Mouse (Mus musculus): ENCODE results near the gene Ubqln1. TPM values are rescaled to one million over a fixed set of nuclear protein-coding genes. Genes with fewer than 3 reads are reported as not detected.
"Not testable (repeated sequence)": the region's sequence is repeated elsewhere in the genome, so short reads cannot be mapped to it uniquely, and the experiment has no call there.

Ubqln1 gene
- polyA plus RNA-seq, 1 experiment = 161 TPM

GRCm38 (mm10) chr13:58150442-58150841, 65.0 kb downstream of the Ubqln1 start:
- no peaks in the 10 kb centered on the region; the same call in 1 of the 2 replicates for H3K27me3 ChIP-seq (ENCODE audit: control insufficient read depth, insufficient read depth, low read length)
- no peak for TF ChIP-seq CTCF (IDR thresholded peaks at IDR 0.05; ENCODE audit: borderline replicate concordance, control insufficient read depth, extremely low read depth, insufficient read depth, low read length, poor library complexity)
- no peak for TF ChIP-seq POLR2A (IDR thresholded peaks at IDR 0.05; ENCODE audit: control insufficient read depth, extremely low read depth, insufficient read depth, low read length, poor library complexity)
- 90% methylated on average over 11 of the region's 11 CpGs for WGBS
- H3K4me1 ChIP-seq (replicated peaks; ENCODE audit: control insufficient read depth, insufficient read depth, low read length) = peaks cover 6% of the 10 kb centered on the region
- H3K4me3 ChIP-seq (ENCODE audit: control insufficient read depth, insufficient read depth, low read length) = no peak overlapping the region
- no peaks in the 10 kb centered on the region for H3K36me3 ChIP-seq (ENCODE audit: control insufficient read depth, insufficient read depth, low read length)
- no peak for DNase-seq
- H3K27ac ChIP-seq (ENCODE audit: control insufficient read depth, insufficient read depth, low read length) = no peak overlapping the region

GRCm38 (mm10) chr13:58149629-58150028, 65.8 kb downstream of the Ubqln1 start:
- Histone ChIP-seq H3K36me3 (ENCODE audit: control insufficient read depth, insufficient read depth, low read length) (no peaks in the 10 kb centered on the region), H3K27ac (ENCODE audit: control insufficient read depth, insufficient read depth, low read length) (no peak overlapping the region), H3K4me3 (ENCODE audit: control insufficient read depth, insufficient read depth, low read length) (no peak overlapping the region), H3K4me1 (replicated peaks; ENCODE audit: control insufficient read depth, insufficient read depth, low read length) (peaks cover 6% of the 10 kb centered on the region), H3K27me3 (ENCODE audit: control insufficient read depth, insufficient read depth, low read length) (no peaks in the 10 kb centered on the region; the same call in 1 of the 2 replicates)
- no peak for TF ChIP-seq POLR2A (IDR thresholded peaks at IDR 0.05; ENCODE audit: control insufficient read depth, extremely low read depth, insufficient read depth, low read length, poor library complexity)
- no peak for TF ChIP-seq CTCF (IDR thresholded peaks at IDR 0.05; ENCODE audit: borderline replicate concordance, control insufficient read depth, extremely low read depth, insufficient read depth, low read length, poor library complexity)
- no peak for DNase-seq
- 93% methylated on average over 3 of the region's 3 CpGs for WGBS

DNA sequence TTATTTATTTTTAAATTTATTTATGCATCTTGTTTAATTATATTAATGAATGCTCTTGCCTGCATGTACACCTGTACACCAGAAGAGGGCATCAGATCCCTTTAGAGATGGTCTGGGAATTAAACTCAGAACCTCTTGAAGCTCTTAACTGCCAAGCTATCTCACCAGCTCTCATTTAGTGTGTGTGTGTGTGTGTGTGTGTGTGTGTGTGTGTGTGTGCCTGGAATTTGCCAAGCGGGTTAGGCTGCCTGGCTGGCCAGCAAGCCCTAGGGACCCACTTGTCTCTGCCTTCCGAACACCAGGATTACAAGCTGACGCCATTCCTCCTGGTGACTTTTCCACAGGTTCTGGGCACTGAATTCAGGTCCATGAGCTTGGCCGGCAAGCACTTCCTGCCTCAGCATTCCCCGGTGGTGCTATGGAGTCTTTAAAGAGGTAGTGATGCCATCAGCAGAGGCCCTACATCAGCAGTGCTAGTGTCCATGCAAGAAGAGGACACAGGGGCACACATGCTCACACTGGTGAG, 66.4 kb downstream of the Ubqln1 start:
- H3K27ac ChIP-seq (ENCODE audit: control insufficient read depth, insufficient read depth, low read length) = no peak overlapping the region
- WGBS = 54% methylated on average over 5 of the region's 5 CpGs
- no peaks in the 10 kb centered on the region; the same call in 1 of the 2 replicates for H3K27me3 ChIP-seq (ENCODE audit: control insufficient read depth, insufficient read depth, low read length)
- no peak overlapping the region for H3K4me3 ChIP-seq (ENCODE audit: control insufficient read depth, insufficient read depth, low read length)
- TF ChIP-seq POLR2A (IDR thresholded peaks at IDR 0.05; ENCODE audit: control insufficient read depth, extremely low read depth, insufficient read depth, low read length, poor library complexity) = no peak
- no peak for TF ChIP-seq CTCF (IDR thresholded peaks at IDR 0.05; ENCODE audit: borderline replicate concordance, control insufficient read depth, extremely low read depth, insufficient read depth, low read length, poor library complexity)
- H3K36me3 ChIP-seq (ENCODE audit: control insufficient read depth, insufficient read depth, low read length) = no peaks in the 10 kb centered on the region
- no peak for DNase-seq
- H3K4me1 ChIP-seq (replicated peaks; ENCODE audit: control insufficient read depth, insufficient read depth, low read length) = peaks cover 6% of the 10 kb centered on the region

- peak; percentile 44 for DNase-seq
- H3K27ac ChIP-seq (ENCODE audit: control insufficient read depth, insufficient read depth, low read length) = no peak overlapping the region
- no peaks in the 10 kb centered on the region for H3K36me3 ChIP-seq (ENCODE audit: control insufficient read depth, insufficient read depth, low read length)
- peak overlapping the region; percentile 36 for H3K4me3 ChIP-seq (ENCODE audit: control insufficient read depth, insufficient read depth, low read length)
- H3K27me3 ChIP-seq (ENCODE audit: control insufficient read depth, insufficient read depth, low read length) = no peaks in the 10 kb centered on the region; the same call in 1 of the 2 replicates
- 5% methylated on average over 17 of the region's 17 CpGs for WGBS
- TF ChIP-seq POLR2A (IDR thresholded peaks at IDR 0.05; ENCODE audit: control insufficient read depth, extremely low read depth, insufficient read depth, low read length, poor library complexity) (no peak), CTCF (IDR thresholded peaks at IDR 0.05; ENCODE audit: borderline replicate concordance, control insufficient read depth, extremely low read depth, insufficient read depth, low read length, poor library complexity) (no peak)
- peaks cover 6% of the 10 kb centered on the region for H3K4me1 ChIP-seq (replicated peaks; ENCODE audit: control insufficient read depth, insufficient read depth, low read length)
These were observed 67.1 kb downstream of the Ubqln1 start for GRCm38 (mm10) chr13:58148256-58148831.

DNA sequence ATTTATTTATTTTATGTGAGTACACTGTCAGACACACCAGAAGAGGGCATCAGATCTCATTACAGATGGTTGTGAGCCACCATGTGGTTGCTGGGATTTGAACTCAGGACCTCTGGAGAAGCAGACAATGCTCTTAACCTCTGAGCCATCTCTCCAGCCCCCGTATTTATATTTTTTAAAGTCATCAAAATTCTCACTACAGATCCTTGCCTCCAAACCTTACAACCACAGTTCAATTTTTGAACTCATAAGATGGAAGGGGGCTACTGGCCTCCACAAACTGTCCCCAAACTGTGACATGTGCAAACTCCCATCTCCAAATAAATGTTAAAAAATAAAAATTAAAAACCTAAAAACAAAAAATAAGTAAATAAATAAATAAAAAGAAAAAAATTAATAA, 67.7 kb downstream of the Ubqln1 start:
- H3K27ac ChIP-seq (ENCODE audit: control insufficient read depth, insufficient read depth, low read length) = no peak overlapping the region
- H3K27me3 ChIP-seq (ENCODE audit: control insufficient read depth, insufficient read depth, low read length) = no peaks in the 10 kb centered on the region; the same call in 1 of the 2 replicates
- WGBS = 86% methylated on average over 1 of the region's 1 CpGs
- peaks cover 6% of the 10 kb centered on the region for H3K4me1 ChIP-seq (replicated peaks; ENCODE audit: control insufficient read depth, insufficient read depth, low read length)
- no peak for DNase-seq
- TF ChIP-seq CTCF (IDR thresholded peaks at IDR 0.05; ENCODE audit: borderline replicate concordance, control insufficient read depth, extremely low read depth, insufficient read depth, low read length, poor library complexity) (no peak), POLR2A (IDR thresholded peaks at IDR 0.05; ENCODE audit: control insufficient read depth, extremely low read depth, insufficient read depth, low read length, poor library complexity) (no peak)
- no peaks in the 10 kb centered on the region for H3K36me3 ChIP-seq (ENCODE audit: control insufficient read depth, insufficient read depth, low read length)
- H3K4me3 ChIP-seq (ENCODE audit: control insufficient read depth, insufficient read depth, low read length) = no peak overlapping the region

GRCm38 (mm10) chr13:58146603-58147002, 68.8 kb downstream of the Ubqln1 start:
- 99% methylated on average over 8 of the region's 8 CpGs for WGBS
- H3K36me3 ChIP-seq (ENCODE audit: control insufficient read depth, insufficient read depth, low read length); H3K27me3 ChIP-seq (ENCODE audit: control insufficient read depth, insufficient read depth, low read length); H3K4me1 ChIP-seq (replicated peaks; ENCODE audit: control insufficient read depth, insufficient read depth, low read length); H3K27ac ChIP-seq (ENCODE audit: control insufficient read depth, insufficient read depth, low read length); DNase-seq; H3K4me3 ChIP-seq (ENCODE audit: control insufficient read depth, insufficient read depth, low read length): not testable (repeated sequence)

GRCm38 (mm10) chr13:58131692-58132091, 83.8 kb downstream of the Ubqln1 start:
- H3K4me3 ChIP-seq (ENCODE audit: control insufficient read depth, insufficient read depth, low read length) = no peak overlapping the region
- no peaks in the 10 kb centered on the region for H3K27me3 ChIP-seq (ENCODE audit: control insufficient read depth, insufficient read depth, low read length)
- WGBS = 63% methylated on average over 3 of the region's 3 CpGs
- peaks cover 6% of the 10 kb centered on the region for H3K4me1 ChIP-seq (replicated peaks; ENCODE audit: control insufficient read depth, insufficient read depth, low read length)
- TF ChIP-seq CTCF (IDR thresholded peaks at IDR 0.05; ENCODE audit: borderline replicate concordance, control insufficient read depth, extremely low read depth, insufficient read depth, low read length, poor library complexity) (no peak), POLR2A (IDR thresholded peaks at IDR 0.05; ENCODE audit: control insufficient read depth, extremely low read depth, insufficient read depth, low read length, poor library complexity) (no peak)
- no peak overlapping the region for H3K27ac ChIP-seq (ENCODE audit: control insufficient read depth, insufficient read depth, low read length)
- H3K36me3 ChIP-seq (ENCODE audit: control insufficient read depth, insufficient read depth, low read length) = no peaks in the 10 kb centered on the region
- DNase-seq = no peak
